Mouse (Mus musculus) heart, adult 2 months (tissue): ENCODE data around the gene Mrc2. TPM values are rescaled to one million over a fixed set of nuclear protein-coding genes. Genes with fewer than 3 reads are reported as not detected.
A peak's percentile ranks its signal among the peaks of the same experiment; 100 is the strongest.

ENCODE experiments used
- DNase-seq, 2 experiments: peaks; one replicate each; pipeline ENCODE4 v3.0.0; 2021
- H3K27ac ChIP-seq: fragments of 200-600 bp; 2 replicates; pipeline ENCODE4 v1.8.1; 2022
- H3K27me3 ChIP-seq: fragments of 200-500 bp; 2 replicates; pipeline ENCODE4 v1.6.1; 2012; ENCODE audit warnings: mild to moderate bottlenecking, low read length, inconsistent platforms, mixed read lengths; ENCODE audit not compliant: control insufficient read depth, insufficient read depth
- H3K36me3 ChIP-seq: fragments of 200-500 bp; 2 replicates; pipeline ENCODE4 v1.6.1; 2012; ENCODE audit warnings: low read length, inconsistent platforms; ENCODE audit not compliant: control insufficient read depth, insufficient read depth
- H3K4me1 ChIP-seq: fragments of 200-500 bp; 2 replicates; pipeline ENCODE4 v1.6.1; 2011; ENCODE audit warnings: low read length; ENCODE audit not compliant: control insufficient read depth, insufficient read depth
- H3K4me3 ChIP-seq: fragments of 200-600 bp; 2 replicates; pipeline ENCODE4 v1.8.1; 2022
- H3K79me2 ChIP-seq: fragments of 200-500 bp; replicated peaks from 2 replicates; pipeline ENCODE4 v1.6.1; 2012; ENCODE audit warnings: mild to moderate bottlenecking, inconsistent platforms, low read length, moderate library complexity, mixed read lengths; ENCODE audit not compliant: control insufficient read depth, insufficient read depth
- H3K9ac ChIP-seq: fragments of 200-500 bp; 2 replicates; pipeline ENCODE4 v1.6.1; 2012; ENCODE audit warnings: low read depth, mild to moderate bottlenecking, control low read depth, inconsistent platforms, low read length, mixed read lengths
- CTCF ChIP-seq: fragments of 200-600 bp; IDR thresholded peaks from 2 replicates; pipeline ENCODE4 v1.8.1; 2022; ENCODE audit warnings: antibody characterized with exemption, mild to moderate bottlenecking, moderate library complexity
- EP300 ChIP-seq: fragments of 200-500 bp; IDR thresholded peaks from 2 replicates; pipeline ENCODE4 v1.6.1; 2011; ENCODE audit warnings: low read depth, low read length, control low read depth; ENCODE audit not compliant: insufficient read depth
- POLR2A ChIP-seq: fragments of 200-500 bp; IDR thresholded peaks from 2 replicates; pipeline ENCODE4 v1.6.1; 2011; ENCODE audit warnings: mild to moderate bottlenecking, low read depth, low read length, control low read depth; ENCODE audit not compliant: insufficient read depth
- WGBS: fragments of 180-500 bp; shearing (Covaris S2); methylation state at CpG from one replicate; pipeline ENCODE4 v1.1.7; 2018; 5-methylcytosine and 5-hydroxymethylcytosine counted together
- intact Hi-C: fragments of 180-260 bp; cut with DNase I; formaldehyde crosslinking; loops from one replicate; pipeline ENCODE4 v1.15.1; 2025
- polyA plus RNA-seq: library from polyadenylated mRNA; depleted of rRNA; stranded (reverse); fragments of >200 nt; gene quantifications from 2 replicates; pipeline ENCODE4 v1.2.3, GENCODE M21; 2012
- total RNA-seq, 2 experiments: library from RNA; stranded (reverse); gene quantifications; 2 replicates each; pipeline ENCODE4 v1.2.3; 2021

Gene Mrc2
- total and polyA plus RNA-seq, 3 experiments = 11.2 to 17.5 (median 13.9) TPM

- Histone ChIP-seq H3K4me3 (no peak overlapping the region), H3K27ac (no peak overlapping the region), H3K79me2 (no peaks in the 10 kb centered on the region; the same call in 1 of the 2 replicates), H3K27me3 (no peaks in the 10 kb centered on the region), H3K4me1 (no peaks in the 10 kb centered on the region), H3K9ac (no peak overlapping the region), H3K36me3 (peaks cover 20% of the 10 kb centered on the region)
- WGBS = 55% methylated on average over 4 of the region's 4 CpGs
- DNase-seq = no peak
- intact Hi-C loops = no loop called here
- TF ChIP-seq EP300 = no peak
- TF ChIP-seq CTCF = no peak
- TF ChIP-seq POLR2A = no peak
These were observed 30.7 kb upstream of the Mrc2 start for GRCm38 (mm10) chr11:105261601-105262351.

GRCm38 (mm10) chr11:105264506-105264905, 27.9 kb upstream of the Mrc2 start:
- intact Hi-C loops = no loop called here
- peaks cover 16% of the 10 kb centered on the region for H3K36me3 ChIP-seq

GRCm38 (mm10) chr11:105264988-105265387, 27.5 kb upstream of the Mrc2 start:
- TF ChIP-seq CTCF = no peak
- no peak for TF ChIP-seq POLR2A
- TF ChIP-seq EP300 = no peak
- H3K4me1 ChIP-seq = no peaks in the 10 kb centered on the region
- H3K9ac ChIP-seq = no peak overlapping the region
- WGBS = 90% methylated on average over 3 of the region's 3 CpGs
- no peaks in the 10 kb centered on the region for H3K27me3 ChIP-seq
- H3K27ac ChIP-seq = no peak overlapping the region
- no peak overlapping the region for H3K4me3 ChIP-seq
- DNase-seq = no peak
- intact Hi-C loops = no loop called here
- peaks cover 19% of the 10 kb centered on the region for H3K36me3 ChIP-seq
- H3K79me2 ChIP-seq = no peaks in the 10 kb centered on the region; the same call in 1 of the 2 replicates

More at GRCm38 (mm10) chr11:105264506-105264905, 27.9 kb upstream of the Mrc2 start:
- TF ChIP-seq CTCF = no peak
- TF ChIP-seq POLR2A = no peak
- TF ChIP-seq EP300 = no peak
- H3K4me3 ChIP-seq = no peak overlapping the region
- H3K9ac ChIP-seq = no peak overlapping the region
- H3K27me3 ChIP-seq = no peaks in the 10 kb centered on the region
- no peak for DNase-seq
- no peak overlapping the region for H3K27ac ChIP-seq
- H3K4me1 ChIP-seq = no peaks in the 10 kb centered on the region
- H3K79me2 ChIP-seq = no peaks in the 10 kb centered on the region; the same call in 1 of the 2 replicates

DNA sequence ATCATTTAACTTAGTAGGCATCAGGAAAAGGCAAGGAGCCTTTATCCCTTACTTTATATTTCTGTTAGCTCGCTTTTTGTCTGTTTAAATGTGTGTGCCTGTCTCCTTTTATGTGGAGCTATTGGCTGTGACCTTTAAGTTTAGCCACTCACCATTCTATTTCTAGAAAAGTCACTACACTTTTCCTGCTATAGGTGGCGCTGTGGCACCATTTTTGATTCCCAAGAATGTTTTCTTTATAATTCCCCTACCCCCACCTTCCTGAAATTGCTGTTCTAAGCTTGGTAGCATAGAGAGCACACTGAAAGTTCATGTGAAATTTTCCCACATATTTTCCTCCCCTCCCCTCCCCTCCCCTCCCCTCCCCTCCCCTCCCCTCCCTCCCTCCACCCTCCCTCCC, 22.3 kb upstream of the Mrc2 start:
- no peak overlapping the region for H3K4me3 ChIP-seq
- DNase-seq = peak; percentile 32 to 57
- peaks cover 4% of the 10 kb centered on the region; the same call in 1 of the 2 replicates for H3K36me3 ChIP-seq
- intact Hi-C loops = loop anchor here (5.0 kb wide), 3 partner anchors 62 to 642 kb away; no protein-coding TSS in a partner anchor
- no peak overlapping the region for H3K27ac ChIP-seq
- no peak for TF ChIP-seq POLR2A
- TF ChIP-seq CTCF = peak; percentile 80
- 16% methylated on average over 2 of the region's 2 CpGs for WGBS
- H3K27me3 ChIP-seq = no peaks in the 10 kb centered on the region
- H3K79me2 ChIP-seq = no peaks in the 10 kb centered on the region
- H3K9ac ChIP-seq = no peak overlapping the region
- no peaks in the 10 kb centered on the region for H3K4me1 ChIP-seq

DNA sequence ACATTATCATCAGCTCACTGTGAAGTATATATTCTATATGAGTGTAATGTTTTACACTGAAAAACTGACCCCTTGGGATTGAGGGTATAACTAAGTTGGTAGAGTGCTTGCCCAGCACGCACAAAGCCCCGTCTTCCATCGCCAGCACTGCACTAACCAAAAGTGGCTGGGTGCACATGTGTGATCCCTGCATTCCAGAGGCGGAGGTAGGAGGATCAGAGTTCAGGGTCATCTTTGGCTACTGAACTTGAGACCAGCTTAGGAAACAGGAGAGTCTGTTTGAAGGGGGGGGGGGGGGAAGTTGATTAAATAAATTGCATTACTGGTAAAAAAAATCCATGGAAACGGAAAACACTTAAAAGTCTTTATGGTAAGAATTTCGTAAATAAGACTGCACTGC, 12.0 kb upstream of the Mrc2 start:
- no peaks in the 10 kb centered on the region for H3K27me3 ChIP-seq
- 94% methylated on average over 6 of the region's 6 CpGs for WGBS
- TF ChIP-seq POLR2A = no peak
- TF ChIP-seq EP300 = no peak
- no peak for TF ChIP-seq CTCF
- peaks cover 9% of the 10 kb centered on the region; the same call in 1 of the 2 replicates for H3K36me3 ChIP-seq
- intact Hi-C loops = no loop called here
- no peak for DNase-seq
- H3K27ac ChIP-seq = no peak overlapping the region
- H3K4me1 ChIP-seq = peaks cover 3% of the 10 kb centered on the region
- H3K4me3 ChIP-seq = no peak overlapping the region
- H3K9ac ChIP-seq = no peak overlapping the region
- H3K79me2 ChIP-seq = no peaks in the 10 kb centered on the region

DNA sequence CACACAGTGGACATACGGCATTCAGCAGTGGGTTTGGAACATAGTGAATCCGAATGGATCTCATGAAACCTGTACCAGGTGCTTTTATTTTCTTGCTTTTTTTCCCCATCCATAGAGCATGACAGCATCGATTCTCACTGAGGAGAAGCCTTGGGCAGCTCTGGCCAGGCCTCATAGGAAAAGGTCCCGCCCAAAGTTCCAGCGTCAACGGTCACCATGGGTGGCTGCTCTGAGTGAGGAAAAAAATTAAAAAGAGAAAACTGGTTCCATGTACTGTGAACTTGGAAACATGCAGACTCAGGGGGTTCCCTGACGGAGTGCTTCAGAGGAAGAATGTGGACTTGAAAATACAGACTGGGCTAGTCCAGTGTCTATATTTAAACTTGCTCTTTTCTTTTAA, 11.2 kb upstream of the Mrc2 start:
- no peak for DNase-seq
- Histone ChIP-seq H3K4me3 (no peak overlapping the region), H3K79me2 (no peaks in the 10 kb centered on the region), H3K27me3 (no peaks in the 10 kb centered on the region), H3K4me1 (peaks cover 3% of the 10 kb centered on the region), H3K27ac (no peak overlapping the region), H3K36me3 (peaks cover 9% of the 10 kb centered on the region; the same call in 1 of the 2 replicates), H3K9ac (no peak overlapping the region)
- intact Hi-C loops = no loop called here
- WGBS = 71% methylated on average over 7 of the region's 7 CpGs
- no peak for TF ChIP-seq EP300
